Mouse (Mus musculus) megakaryocyte, adult 5-6 weeks (primary cell): Measurements from ENCODE around the gene Hnrnpd. TPM values are rescaled to one million over a fixed set of nuclear protein-coding genes. Genes with fewer than 3 reads are reported as not detected.

Experiments
- ATAC-seq: 2 replicates; pipeline ENCODE4 v1.8.0; 2016; ENCODE audit warnings: mild to moderate bottlenecking, inconsistent platforms; ENCODE audit not compliant: poor library complexity, severe bottlenecking
- total RNA-seq, 2 experiments: library from RNA; stranded (forward) in 1 of 2; stranded (reverse) in 1 of 2; fragments of 153-499, 151-499 nt in 1 of 2; fragments of 221-1000, 200-1000 nt in 1 of 2; gene quantifications; 2 replicates each; pipeline versions ENCODE4 v1.2.3 to v1.2.4; 2015 to 2017

The Hnrnpd gene
- total RNA-seq (2015) (268 and 281 TPM in 2 replicates), total RNA-seq (2017) (99.0 and 176 TPM in 2 replicates)

GRCm38 (mm10) chr5:99978699-99979442, at the start of gene Hnrnpd, which contains the start of gene 4930524J08Rik:
Gene Hnrnpd, minus strand, starts transcription at chr5:99978938.
Gene 4930524J08Rik, plus strand, starts transcription at chr5:99979061.
- peak; percentile 75 for ATAC-seq

DNA sequence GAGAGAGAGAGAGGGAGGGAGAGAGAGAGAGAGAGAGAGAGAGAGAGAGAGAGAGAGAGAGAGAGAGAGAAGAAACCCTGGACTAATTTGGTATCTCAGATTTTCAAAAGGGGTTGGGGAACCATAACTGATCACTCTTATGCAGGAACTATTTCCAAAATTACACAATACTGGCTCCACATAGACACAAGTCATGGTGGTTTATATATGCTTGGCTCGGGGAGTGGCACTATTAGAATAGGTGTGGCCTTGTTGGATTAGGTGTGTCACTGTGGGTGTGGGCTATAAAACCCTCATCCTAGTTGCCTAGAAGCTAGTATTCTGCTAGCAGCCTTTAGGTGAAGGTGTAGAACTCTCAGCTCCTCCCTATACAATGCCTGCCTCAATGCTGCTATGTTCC, 46.1 kb upstream of the Hnrnpd start:
- ATAC-seq = peak; percentile 52; the same call in 1 of the 2 replicates

DNA sequence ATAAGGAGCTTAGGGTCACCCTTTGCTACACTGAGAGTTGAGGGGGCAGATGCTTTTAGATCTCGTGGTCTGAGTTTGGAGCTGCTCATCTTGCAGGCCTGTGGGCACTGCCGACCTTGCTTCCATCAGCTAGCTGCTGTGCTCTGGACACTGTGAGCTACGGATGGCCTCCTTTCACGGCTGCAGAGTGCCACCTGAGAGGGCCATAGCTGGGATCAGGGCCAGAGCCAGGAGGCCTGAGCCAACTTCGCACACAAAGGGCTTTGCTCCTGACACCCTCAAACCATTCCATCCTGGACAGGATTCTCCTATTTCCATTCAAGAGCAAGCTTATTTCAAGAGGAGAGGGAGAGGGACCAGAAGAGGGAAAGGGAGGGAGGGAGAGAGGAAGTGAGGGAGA, 45.7 kb upstream of the Hnrnpd start:
- ATAC-seq = no peak

DNA sequence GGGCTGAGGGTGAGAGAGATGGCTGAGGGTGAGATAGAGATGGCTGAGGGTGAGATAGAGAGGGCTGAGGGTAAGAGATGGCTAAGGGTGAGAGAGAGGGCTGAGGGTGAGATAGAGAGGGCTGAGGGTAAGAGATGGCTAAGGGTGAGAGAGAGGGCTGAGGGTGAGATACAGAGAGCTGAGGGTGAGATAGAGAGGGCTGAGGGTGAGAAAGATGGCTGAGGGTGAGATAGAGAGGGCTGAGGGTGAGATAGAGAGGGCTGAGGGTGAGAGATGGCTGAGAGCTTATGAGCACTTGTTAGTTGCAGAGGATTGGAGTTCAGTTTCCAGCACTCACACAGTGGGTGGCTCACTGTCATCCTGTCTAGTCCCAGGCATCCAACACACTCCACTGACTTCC, 41.4 kb upstream of the Hnrnpd start:
- ATAC-seq = no peak

DNA sequence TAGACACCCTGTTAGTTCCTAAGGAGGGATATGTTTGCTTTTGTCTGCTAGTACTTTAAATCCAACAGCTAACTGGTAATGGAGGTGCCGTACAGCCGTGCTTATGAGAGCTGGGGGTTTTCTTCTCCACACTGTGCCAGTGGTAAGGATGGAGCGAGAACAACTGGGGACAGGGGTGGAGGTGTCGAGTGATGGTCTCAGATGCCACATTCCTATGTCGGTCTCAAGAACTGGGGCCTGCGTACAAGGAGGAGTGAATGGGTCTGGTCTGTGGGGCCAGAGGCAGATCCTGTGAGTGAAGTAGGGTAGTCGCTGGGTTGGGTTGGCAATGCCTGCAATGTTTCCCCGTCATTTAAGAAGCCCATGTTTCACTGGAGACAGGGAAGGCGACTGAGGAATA, 33.9 kb upstream of the Hnrnpd start:
- no peak for ATAC-seq

DNA sequence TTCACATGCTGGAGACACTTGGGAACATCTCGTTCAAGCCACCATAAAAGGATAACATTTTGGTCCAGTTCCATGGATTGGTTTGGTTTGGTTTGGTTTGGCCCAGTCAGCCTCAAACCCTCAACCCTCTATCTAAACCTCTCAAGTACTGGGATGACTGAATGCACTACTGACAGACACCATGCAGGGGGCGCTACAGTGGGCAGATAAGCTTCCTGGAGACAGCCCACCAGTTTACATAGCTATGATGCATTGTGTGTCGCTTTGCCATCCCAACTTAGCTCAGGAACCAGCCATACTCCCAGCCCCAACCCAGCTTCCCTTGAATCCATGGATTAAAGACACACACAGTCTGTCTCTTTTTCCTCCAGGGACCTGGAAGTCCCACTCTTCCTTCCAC, 29.7 kb upstream of the Hnrnpd start:
- ATAC-seq = no peak; the same call in 1 of the 2 replicates

- peak; percentile 67 for ATAC-seq
Measured at GRCm38 (mm10) chr5:100007040-100007375, 28.3 kb upstream of the Hnrnpd start.

- ATAC-seq = peak; percentile 13; the same call in 1 of the 2 replicates
Measured at GRCm38 (mm10) chr5:100006324-100007039, 27.7 kb upstream of the Hnrnpd start.

- ATAC-seq = no peak
Measured at GRCm38 (mm10) chr5:100005896-100006295, 27.2 kb upstream of the Hnrnpd start.

DNA sequence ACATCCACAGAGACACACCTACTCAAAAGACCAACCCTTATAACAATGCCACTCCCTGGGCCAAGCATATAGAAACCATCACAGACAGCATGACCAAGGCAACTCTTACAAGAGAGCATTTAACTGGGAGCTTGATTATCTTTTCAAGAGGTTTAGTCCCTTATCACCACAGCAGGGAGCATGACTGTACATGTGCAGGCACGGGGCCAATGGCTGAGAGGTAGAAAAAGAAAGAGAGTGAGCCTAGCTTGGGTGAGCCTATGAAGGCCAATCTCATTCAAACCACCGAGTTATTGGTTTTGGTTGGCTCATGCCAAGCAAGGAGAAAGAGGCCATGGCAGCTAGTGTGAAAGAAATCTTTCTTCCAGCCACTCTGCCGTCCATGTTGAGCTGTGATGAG, 26.7 kb upstream of the Hnrnpd start:
- no peak for ATAC-seq

DNA sequence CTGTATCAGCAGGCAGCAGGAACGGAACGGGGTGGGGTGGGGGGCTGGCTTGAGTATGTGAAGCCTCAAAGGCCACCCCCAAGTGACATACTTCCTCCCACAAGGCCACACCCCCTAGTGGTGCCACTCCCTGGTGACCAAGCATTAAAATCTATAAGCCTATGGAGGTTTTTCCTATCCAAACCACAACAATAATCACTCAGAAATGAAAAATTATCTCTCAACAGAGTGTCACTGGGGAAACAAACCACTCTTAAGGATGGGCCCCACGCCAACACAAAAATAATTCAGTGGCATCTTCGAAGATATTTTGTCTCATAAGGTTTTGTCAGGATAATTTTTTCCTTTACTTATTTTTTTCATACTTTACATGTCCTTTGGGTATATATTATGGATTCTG, 25.2 kb upstream of the Hnrnpd start:
- no peak for ATAC-seq

DNA sequence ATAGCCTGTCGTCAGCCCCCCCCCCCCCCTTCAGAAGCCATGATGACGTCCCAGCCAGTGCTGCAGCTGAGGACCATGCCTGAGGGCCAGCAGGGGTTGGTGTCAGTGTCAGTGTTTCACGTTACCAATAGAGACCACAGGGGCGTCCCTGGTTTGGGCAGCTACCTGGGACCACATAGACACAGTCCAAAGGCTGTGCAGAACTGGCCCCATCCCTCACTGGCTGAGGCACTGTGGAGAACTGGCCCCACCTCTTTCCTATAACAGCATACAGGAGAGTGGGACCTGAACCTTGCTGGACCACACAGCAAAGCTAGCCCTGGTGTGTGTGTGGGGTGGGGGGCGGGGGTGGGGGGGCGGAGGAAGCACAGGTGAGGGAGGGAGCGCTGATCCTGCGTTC, 21.8 kb upstream of the Hnrnpd start:
- ATAC-seq = no peak

DNA sequence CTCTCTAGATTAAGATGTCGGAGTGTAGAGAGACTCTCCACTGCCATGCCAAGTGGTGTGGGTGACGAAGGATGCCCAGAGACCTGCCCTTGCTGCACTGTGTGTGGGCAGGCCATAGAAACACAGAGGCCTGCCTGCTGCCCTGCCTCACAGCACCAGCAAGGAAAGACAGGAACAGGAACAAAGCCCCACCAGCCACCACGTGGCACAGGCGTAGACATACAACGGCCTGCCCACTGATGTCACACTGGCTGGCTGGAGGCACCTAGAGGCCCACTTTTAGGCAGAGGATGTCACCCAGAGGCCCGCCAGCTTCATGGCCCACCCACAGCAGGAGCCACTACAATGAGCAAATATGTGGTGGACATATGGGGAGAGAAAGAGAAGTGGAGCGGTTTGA, 21.3 kb upstream of the Hnrnpd start:
- peak; percentile 54 for ATAC-seq

- no peak for ATAC-seq
Measured at GRCm38 (mm10) chr5:99994680-99995079, 15.9 kb upstream of the Hnrnpd start.

- ATAC-seq = no peak
Measured at GRCm38 (mm10) chr5:99994166-99994565, 15.4 kb upstream of the Hnrnpd start.

GRCm38 (mm10) chr5:99983452-99984061, 4.8 kb upstream of the Hnrnpd start:
- ATAC-seq = peak; percentile 58

- peak; percentile 34 for ATAC-seq
Measured at GRCm38 (mm10) chr5:99977516-99978301, 1.0 kb downstream of the Hnrnpd start.

DNA sequence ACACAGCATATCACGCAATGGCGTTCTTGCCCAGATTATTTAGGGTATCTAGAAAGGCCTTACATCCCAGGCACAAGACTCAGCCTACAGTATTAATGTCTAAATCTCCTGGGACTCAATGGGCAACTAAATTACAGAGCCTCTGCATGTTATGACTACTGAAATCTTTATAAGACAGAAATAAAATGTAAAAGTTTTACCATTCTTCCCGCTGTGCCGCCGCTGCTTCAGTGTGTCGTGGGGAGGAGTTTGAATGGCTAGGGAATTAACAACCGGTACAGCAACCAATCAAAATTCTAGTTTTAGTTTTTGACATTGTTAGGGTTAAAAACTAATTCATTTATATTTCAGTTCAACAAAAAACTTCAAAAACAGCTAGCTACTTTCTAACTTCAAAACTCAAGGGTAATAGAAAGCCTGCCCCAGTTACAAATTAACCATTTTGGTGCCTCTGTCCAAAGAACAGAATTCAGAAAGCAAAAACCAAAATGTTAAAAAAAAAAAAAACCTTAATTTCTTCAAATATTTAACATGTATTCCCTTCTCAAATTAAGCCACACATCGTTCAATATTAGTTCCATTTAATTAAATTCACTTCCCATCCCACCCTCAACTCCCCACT, 2.3 kb downstream of the Hnrnpd start:
- no peak for ATAC-seq

DNA sequence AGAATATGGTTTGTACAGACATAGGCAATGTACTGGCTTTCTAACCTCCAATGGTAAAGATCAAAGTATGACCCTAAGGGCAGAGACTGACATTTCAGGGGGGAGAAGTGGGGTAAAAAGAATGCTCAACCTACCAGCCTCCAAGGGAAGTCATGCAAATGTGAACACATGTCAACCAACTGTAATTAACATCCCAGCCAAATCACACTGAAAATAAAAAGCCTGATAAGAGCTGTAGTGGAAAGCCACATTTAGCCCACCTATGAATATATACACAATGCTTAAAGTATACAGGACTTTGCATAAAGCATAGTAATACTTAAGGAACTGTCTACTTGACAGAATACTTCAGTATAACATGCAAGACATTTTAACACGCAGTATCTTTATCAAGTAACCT, 3.0 kb downstream of the Hnrnpd start:
- ATAC-seq = no peak

GRCm38 (mm10) chr5:99975061-99975460, 3.7 kb downstream of the Hnrnpd start:
- no peak for ATAC-seq

DNA sequence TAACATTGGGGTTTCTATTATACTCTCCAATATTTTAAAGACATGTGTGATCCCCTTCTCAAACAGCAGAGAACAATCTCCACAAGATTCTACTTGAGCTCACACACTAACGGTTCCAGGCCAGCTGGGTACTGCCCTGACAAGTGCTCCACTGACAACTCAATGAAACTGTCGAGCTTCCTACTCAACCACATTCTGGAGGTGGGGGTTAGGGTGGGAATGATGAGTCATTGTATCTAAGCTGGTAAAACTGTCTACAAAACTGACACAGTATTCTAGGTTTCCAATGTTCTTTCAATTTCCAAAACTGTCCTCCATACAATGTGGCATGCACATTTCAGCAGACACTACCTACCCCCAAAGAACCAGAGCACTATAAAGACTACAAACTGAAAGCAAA, 4.8 kb downstream of the Hnrnpd start:
- no peak for ATAC-seq
